Mouse (Mus musculus) C2C12 (cell line): ENCODE measurements around the gene Sept9. TPM values are rescaled to one million over a fixed set of nuclear protein-coding genes. Genes with fewer than 3 reads are reported as not detected.

Source experiments
- H3K27me3 ChIP-seq: one replicate; pipeline ENCODE4 v1.6.1; 2011; ENCODE audit not compliant: control insufficient read depth, insufficient read depth, insufficient read length
- H3K36me3 ChIP-seq: one replicate; pipeline ENCODE4 v1.6.1; 2011; ENCODE audit not compliant: control insufficient read depth, insufficient read depth
- H3K4me3 ChIP-seq: one replicate; pipeline ENCODE4 v1.5.1; 2011; ENCODE audit warnings: mild to moderate bottlenecking, control low read depth; ENCODE audit not compliant: poor library complexity, insufficient read depth, severe bottlenecking
- H3K79me2 ChIP-seq: one replicate; pipeline ENCODE4 v1.6.1; 2011; ENCODE audit not compliant: control insufficient read depth, insufficient read depth
- H3K79me3 ChIP-seq: one replicate; pipeline ENCODE4 v1.6.1; 2011; ENCODE audit warnings: low read depth, control low read depth
- H3ac ChIP-seq: one replicate; pipeline ENCODE3; 2011; ENCODE audit warnings: low read depth; ENCODE audit not compliant: control insufficient read depth, insufficient read length
- CEBPB ChIP-seq: IDR thresholded peaks from one replicate; pipeline ENCODE4 v1.6.1; 2011; ENCODE audit warnings: low read depth, mild to moderate bottlenecking, control low read depth, moderate library complexity
- CTCF ChIP-seq: IDR thresholded peaks from one replicate; pipeline ENCODE4 v1.5.1; 2011; ENCODE audit not compliant: control insufficient read depth, insufficient read depth, insufficient read length
- FOSL1 ChIP-seq: IDR thresholded peaks from one replicate; pipeline ENCODE4 v1.8.0; 2011; ENCODE audit warnings: mild to moderate bottlenecking, low read length; ENCODE audit not compliant: poor library complexity, insufficient read depth, severe bottlenecking
- MAX ChIP-seq: IDR thresholded peaks from one replicate; pipeline ENCODE4 v1.6.1; 2011; ENCODE audit warnings: mild to moderate bottlenecking, control low read depth
- MYOD1 ChIP-seq: IDR thresholded peaks from one replicate; pipeline ENCODE4 v1.6.1; 2011; ENCODE audit warnings: low read depth; ENCODE audit not compliant: control insufficient read depth, insufficient read length
- MYOG ChIP-seq: IDR thresholded peaks from one replicate; pipeline ENCODE4 v1.6.1; 2011; ENCODE audit not compliant: control insufficient read depth, insufficient read length; ENCODE audit errors: extremely low read depth
- USF1 ChIP-seq: IDR thresholded peaks from one replicate; pipeline ENCODE4 v1.6.1; 2011; ENCODE audit warnings: low read depth, mild to moderate bottlenecking, control low read depth, moderate library complexity
- polyA plus RNA-seq: library from polyadenylated mRNA; unstranded; fragments of >200 nt; fragmentation: generic; extraction: Trizol; gene quantifications from one replicate; pipeline ENCODE4 v1.2.1, GENCODE M21; 2012; ENCODE audit warnings: missing spikeins

The Sept9 gene
- polyA plus RNA-seq, 1 experiment = 266 TPM

GRCm38 (mm10) chr11:117326140-117326725 is 126.8 kb downstream of the Sept9 start:
- Histone ChIP-seq H3K4me3 (no peak overlapping the region), H3K27me3 (no peaks in the 10 kb centered on the region), H3ac (no peak overlapping the region), H3K79me3 (peaks cover 99% of the 10 kb centered on the region), H3K36me3 (peaks cover 16% of the 10 kb centered on the region), H3K79me2 (peaks cover 100% of the 10 kb centered on the region)
- no peak for TF ChIP-seq FOSL1
- no peak for TF ChIP-seq USF1
- TF ChIP-seq MYOD1 = no peak
- no peak for TF ChIP-seq MYOG
- no peak for TF ChIP-seq CTCF
- no peak for TF ChIP-seq CEBPB
- TF ChIP-seq MAX = no peak

GRCm38 (mm10) chr11:117326867-117327600 is 127.6 kb downstream of the Sept9 start:
- no peaks in the 10 kb centered on the region for H3K27me3 ChIP-seq
- TF ChIP-seq MYOD1 (no peak), FOSL1 (no peak), MAX (no peak), USF1 (no peak), MYOG (no peak)
- H3K79me2 ChIP-seq = peaks cover 100% of the 10 kb centered on the region
- peaks cover 16% of the 10 kb centered on the region for H3K36me3 ChIP-seq
- H3ac ChIP-seq = no peak overlapping the region
- peaks cover 99% of the 10 kb centered on the region for H3K79me3 ChIP-seq
- no peak overlapping the region for H3K4me3 ChIP-seq

GRCm38 (mm10) chr11:117327633-117328032 is 128.2 kb downstream of the Sept9 start:
- Histone ChIP-seq H3K79me3 (peaks cover 99% of the 10 kb centered on the region), H3K36me3 (peaks cover 14% of the 10 kb centered on the region), H3K79me2 (peaks cover 100% of the 10 kb centered on the region), H3K4me3 (no peak overlapping the region), H3K27me3 (no peaks in the 10 kb centered on the region), H3ac (no peak overlapping the region)
- TF ChIP-seq CEBPB = no peak
- no peak for TF ChIP-seq CTCF
- no peak for TF ChIP-seq FOSL1
- TF ChIP-seq MAX = no peak
- TF ChIP-seq MYOD1 = no peak
- TF ChIP-seq MYOG = no peak

GRCm38 (mm10) chr11:117330076-117330950 is 130.9 kb downstream of the Sept9 start:
- H3K79me3 ChIP-seq = peaks cover 99% of the 10 kb centered on the region
- H3K27me3 ChIP-seq = no peaks in the 10 kb centered on the region
- H3ac ChIP-seq = no peak overlapping the region
- peaks cover 100% of the 10 kb centered on the region for H3K79me2 ChIP-seq
- peaks cover 9% of the 10 kb centered on the region for H3K36me3 ChIP-seq
- no peak overlapping the region for H3K4me3 ChIP-seq
- TF ChIP-seq CTCF (no peak), MYOD1 (no peak), MYOG (no peak), FOSL1 (no peak), USF1 (no peak), MAX (no peak), CEBPB (no peak)

GRCm38 (mm10) chr11:117330951-117331254 is 131.4 kb downstream of the Sept9 start:
- H3K4me3 ChIP-seq = no peak overlapping the region
- peaks cover 98% of the 10 kb centered on the region for H3K79me3 ChIP-seq
- peaks cover 100% of the 10 kb centered on the region for H3K79me2 ChIP-seq
- H3K36me3 ChIP-seq = peaks cover 9% of the 10 kb centered on the region
- no peak overlapping the region for H3ac ChIP-seq
- no peak for TF ChIP-seq CEBPB
- no peak for TF ChIP-seq MAX
- no peak for TF ChIP-seq MYOG
- no peak for TF ChIP-seq FOSL1
- no peak for TF ChIP-seq MYOD1
- no peak for TF ChIP-seq CTCF
- TF ChIP-seq USF1 = no peak
- H3K27me3 ChIP-seq = no peaks in the 10 kb centered on the region
